Mouse (Mus musculus) CH12.LX (cell line): ENCODE measurements around the gene Mettl13. TPM values are rescaled to one million over a fixed set of nuclear protein-coding genes. Genes with fewer than 3 reads are reported as not detected.
A peak's percentile ranks its signal among the peaks of the same experiment; 100 is the strongest.

Source experiments
- DNase-seq: peaks from one replicate; pipeline ENCODE4 v3.0.0-alpha.2; 2013; ENCODE audit errors: extremely low read depth
- H3K27ac ChIP-seq: 2 replicates; pipeline ENCODE4 v1.5.1; 2012; ENCODE audit warnings: low read depth, mild to moderate bottlenecking, control low read depth, moderate library complexity; ENCODE audit not compliant: insufficient read depth
- H3K27me3 ChIP-seq: replicated peaks from 2 replicates; pipeline ENCODE3; 2012; ENCODE audit warnings: inconsistent platforms
- H3K36me3 ChIP-seq, 2 experiments: replicated peaks in 1 of 2; 2 replicates each; pipeline versions ENCODE3 to v1.6.1; 2012; ENCODE audit warnings: inconsistent platforms in 1 of 2, low read length in 1 of 2, mild to moderate bottlenecking in 1 of 2, mixed read lengths in 1 of 2, moderate library complexity in 1 of 2; ENCODE audit not compliant: control insufficient read depth in 1 of 2, insufficient read depth in 1 of 2
- H3K4me1 ChIP-seq, 2 experiments: 2 replicates each; pipeline ENCODE4 v1.6.1; 2012; ENCODE audit warnings: inconsistent platforms in 1 of 2, moderate library complexity in 1 of 2; ENCODE audit not compliant: insufficient read depth in 2 of 2, control insufficient read depth in 1 of 2
- H3K4me2 ChIP-seq: 2 replicates; pipeline ENCODE4 v1.6.1; 2012; ENCODE audit warnings: low read depth, mild to moderate bottlenecking, control low read depth; ENCODE audit not compliant: poor library complexity, insufficient read depth, severe bottlenecking
- H3K4me3 ChIP-seq, 3 experiments: fragments of 150-350 bp in 1 of 3; sonication (generic) in 1 of 3; replicated peaks in 1 of 3; 2 replicates each; pipeline versions ENCODE3 to v1.5.1; 2011 to 2012; ENCODE audit warnings: low read depth in 2 of 3, low read length in 2 of 3, mild to moderate bottlenecking in 2 of 3, moderate library complexity in 2 of 3, control low read depth in 1 of 3, improper control_type of control experiment in 1 of 3, inconsistent platforms in 1 of 3, mixed read lengths in 1 of 3; ENCODE audit not compliant: poor library complexity in 1 of 3
- H3K79me2 ChIP-seq: replicated peaks from 2 replicates; pipeline ENCODE4 v1.6.1; 2012; ENCODE audit warnings: mild to moderate bottlenecking, moderate library complexity; ENCODE audit not compliant: control insufficient read depth, poor library complexity, insufficient read depth, severe bottlenecking; ENCODE audit errors: extremely low read depth
- H3K9ac ChIP-seq: 2 replicates; pipeline ENCODE4 v1.6.1; 2012; ENCODE audit warnings: low read depth, mild to moderate bottlenecking, control low read depth, moderate library complexity; ENCODE audit not compliant: insufficient read depth
- H3K9me3 ChIP-seq: replicated peaks from 2 replicates; pipeline ENCODE3; 2012; ENCODE audit warnings: low read length, inconsistent platforms, mixed read lengths
- BHLHE40 ChIP-seq: IDR thresholded peaks from 2 replicates; pipeline ENCODE4 v1.6.1; 2011; ENCODE audit warnings: mild to moderate bottlenecking, low read depth, low read length, improper control_type of control experiment
- CHD1 ChIP-seq: IDR thresholded peaks from 2 replicates; pipeline ENCODE4 v1.6.1; 2012; ENCODE audit warnings: low read depth, low read length, improper control_type of control experiment, inconsistent platforms
- CHD2 ChIP-seq: IDR thresholded peaks from 2 replicates; pipeline ENCODE4 v1.6.1; 2011; ENCODE audit warnings: low read length, improper control_type of control experiment
- CTCF ChIP-seq, 2 experiments: IDR thresholded peaks in 1 of 2; conservative IDR thresholded peaks in 1 of 2; 2 replicates each; pipeline ENCODE4 v1.5.1; 2011 to 2012; ENCODE audit warnings: low read depth in 2 of 2, low read length in 2 of 2, improper control_type of control experiment in 1 of 2, inconsistent platforms in 1 of 2, mild to moderate bottlenecking in 1 of 2, moderate library complexity in 1 of 2
- ELF1 ChIP-seq: IDR thresholded peaks from 2 replicates; pipeline ENCODE4 v1.6.1; 2014; ENCODE audit warnings: low read depth, mild to moderate bottlenecking, inconsistent platforms, low read length, improper control_type of control experiment
- EP300 ChIP-seq: IDR thresholded peaks from 2 replicates; pipeline ENCODE4 v1.6.1; 2011; ENCODE audit warnings: low read length, improper control_type of control experiment
- ETS1 ChIP-seq: conservative IDR thresholded peaks from 2 replicates; pipeline ENCODE4 v1.6.1; 2012; ENCODE audit warnings: low read depth, mild to moderate bottlenecking, inconsistent platforms, low read length, improper control_type of control experiment, moderate library complexity
- GABPA ChIP-seq: IDR thresholded peaks from 2 replicates; pipeline ENCODE4 v1.6.1; 2012; ENCODE audit warnings: low read depth, low read length, improper control_type of control experiment, inconsistent platforms; ENCODE audit not compliant: insufficient replicate concordance
- HCFC1 ChIP-seq: IDR thresholded peaks from 2 replicates; pipeline ENCODE4 v1.6.1; 2012; ENCODE audit warnings: low read depth, mild to moderate bottlenecking, inconsistent platforms, low read length, improper control_type of control experiment
- IRF4 ChIP-seq: IDR thresholded peaks from 2 replicates; pipeline ENCODE4 v1.6.1; 2014; ENCODE audit warnings: low read depth, mild to moderate bottlenecking, inconsistent platforms, low read length, improper control_type of control experiment
- JUN ChIP-seq: IDR thresholded peaks from 2 replicates; pipeline ENCODE4 v1.6.1; 2011; ENCODE audit warnings: low read depth, mild to moderate bottlenecking, low read length, improper control_type of control experiment, moderate library complexity; ENCODE audit not compliant: insufficient read depth
- JUND ChIP-seq: conservative IDR thresholded peaks from 2 replicates; pipeline ENCODE4 v1.6.1; 2011; ENCODE audit warnings: low read depth, low read length, improper control_type of control experiment
- KAT2A ChIP-seq: IDR thresholded peaks from 2 replicates; pipeline ENCODE4 v1.6.1; 2012; ENCODE audit warnings: low read length, improper control_type of control experiment, inconsistent platforms; ENCODE audit not compliant: insufficient replicate concordance
- MAFK ChIP-seq: IDR thresholded peaks from 2 replicates; pipeline ENCODE4 v1.6.1; 2011; ENCODE audit warnings: low read length, improper control_type of control experiment; ENCODE audit not compliant: insufficient replicate concordance
- MAX ChIP-seq: IDR thresholded peaks from 2 replicates; pipeline ENCODE4 v1.6.1; 2011; ENCODE audit warnings: low read length, improper control_type of control experiment
- MEF2A ChIP-seq: IDR thresholded peaks from 2 replicates; pipeline ENCODE4 v1.6.1; 2014; ENCODE audit warnings: low read depth, mild to moderate bottlenecking, inconsistent platforms, low read length, improper control_type of control experiment, borderline replicate concordance
- MXI1 ChIP-seq: IDR thresholded peaks from 2 replicates; pipeline ENCODE4 v1.6.1; 2011; ENCODE audit warnings: mild to moderate bottlenecking, low read depth, low read length, improper control_type of control experiment
- MYC ChIP-seq: IDR thresholded peaks from 2 replicates; pipeline ENCODE4 v1.6.1; 2011; ENCODE audit warnings: low read depth, mild to moderate bottlenecking, improper control_type of control experiment, low read length
- NELFE ChIP-seq: IDR thresholded peaks from 2 replicates; pipeline ENCODE4 v1.6.1; 2011; ENCODE audit warnings: low read depth, low read length, improper control_type of control experiment
- NRF1 ChIP-seq: IDR thresholded peaks from 2 replicates; pipeline ENCODE4 v1.6.1; 2014; ENCODE audit warnings: low read depth, mild to moderate bottlenecking, inconsistent platforms, low read length, improper control_type of control experiment, moderate library complexity
- POLR2A ChIP-seq: IDR thresholded peaks from 2 replicates; pipeline ENCODE4 v1.6.1; 2011; ENCODE audit warnings: low read depth, mild to moderate bottlenecking, improper control_type of control experiment, low read length
- POLR2AphosphoS2 ChIP-seq: IDR thresholded peaks from 2 replicates; pipeline ENCODE4 v1.6.1; 2011; ENCODE audit warnings: low read depth, low read length, improper control_type of control experiment
- RAD21 ChIP-seq: IDR thresholded peaks from 2 replicates; pipeline ENCODE4 v1.6.1; 2011; ENCODE audit warnings: low read depth, mild to moderate bottlenecking, low read length, improper control_type of control experiment, moderate library complexity
- RCOR1 ChIP-seq: conservative IDR thresholded peaks from 2 replicates; pipeline ENCODE4 v1.6.1; 2012; ENCODE audit warnings: low read depth, mild to moderate bottlenecking, inconsistent platforms, low read length, improper control_type of control experiment
- SIN3A ChIP-seq: IDR thresholded peaks from 2 replicates; pipeline ENCODE4 v1.6.1; 2012; ENCODE audit warnings: low read length, improper control_type of control experiment, inconsistent platforms
- SMC3 ChIP-seq: IDR thresholded peaks from 2 replicates; pipeline ENCODE4 v1.6.1; 2011; ENCODE audit warnings: low read depth, low read length, improper control_type of control experiment
- TBP ChIP-seq: conservative IDR thresholded peaks from 2 replicates; pipeline ENCODE4 v1.6.1; 2011; ENCODE audit warnings: low read depth, low read length, improper control_type of control experiment
- TCF12 ChIP-seq: IDR thresholded peaks from 2 replicates; pipeline ENCODE4 v1.6.1; 2014; ENCODE audit warnings: low read depth, mild to moderate bottlenecking, inconsistent platforms, low read length, improper control_type of control experiment
- UBTF ChIP-seq: IDR thresholded peaks from 2 replicates; pipeline ENCODE4 v1.6.1; 2012; ENCODE audit warnings: low read depth, mild to moderate bottlenecking, inconsistent platforms, low read length, improper control_type of control experiment, moderate library complexity
- USF1 ChIP-seq: IDR thresholded peaks from 2 replicates; pipeline ENCODE4 v1.6.1; 2014; ENCODE audit warnings: low read depth, mild to moderate bottlenecking, inconsistent platforms, low read length, improper control_type of control experiment
- USF2 ChIP-seq: conservative IDR thresholded peaks from 2 replicates; pipeline ENCODE4 v1.6.1; 2011; ENCODE audit warnings: low read depth, low read length, improper control_type of control experiment
- ZC3H11A ChIP-seq: IDR thresholded peaks from 2 replicates; pipeline ENCODE4 v1.6.1; 2012; ENCODE audit warnings: low read depth, mild to moderate bottlenecking, inconsistent platforms, low read length, improper control_type of control experiment
- ZKSCAN1 ChIP-seq: IDR thresholded peaks from 2 replicates; pipeline ENCODE4 v1.6.1; 2012; ENCODE audit warnings: low read depth, inconsistent platforms, low read length, improper control_type of control experiment, borderline replicate concordance
- ZMIZ1 ChIP-seq: IDR thresholded peaks from 2 replicates; pipeline ENCODE4 v1.6.1; 2012; ENCODE audit warnings: low read depth, mild to moderate bottlenecking, inconsistent platforms, low read length, improper control_type of control experiment
- dilution Hi-C: fragments of 300-500 bp; cut with MboI; formaldehyde crosslinking; loops from 2 replicates; pipeline ENCODE4 v1.14.3; 2020; ENCODE audit warnings: low sequenced_read_pairs; ENCODE audit not compliant: extremely low pct_unique_long_range_greater_than_20kb, extremely low pct_ligation_motif_present
- in situ Hi-C: fragments of 300-500 bp; cut with MboI; formaldehyde crosslinking; loops from 3 replicates; pipeline ENCODE4 v1.14.3; 2019; ENCODE audit warnings: low sequenced_read_pairs, low pct_ligation_motif_present, low pct_unique_long_range_greater_than_20kb, mixed read lengths
- polyA plus RNA-seq: library from polyadenylated mRNA; unstranded; fragments of >175 nt; gene quantifications from 2 replicates; pipeline ENCODE4 v1.2.1, GENCODE M21; 2012; ENCODE audit warnings: low read depth; ENCODE audit not compliant: insufficient read length
- total RNA-seq, 2 experiments: library from RNA; depleted of rRNA; stranded (reverse); fragments of 300-350 nt in 1 of 2; fragments of >200 nt in 1 of 2; gene quantifications; 2 replicates each; pipeline ENCODE4 v1.2.3; 2012 to 2014

Mettl13 gene
- total and polyA plus RNA-seq, 3 experiments: 22.8 to 58.5 (median 23.8) TPM

DNA sequence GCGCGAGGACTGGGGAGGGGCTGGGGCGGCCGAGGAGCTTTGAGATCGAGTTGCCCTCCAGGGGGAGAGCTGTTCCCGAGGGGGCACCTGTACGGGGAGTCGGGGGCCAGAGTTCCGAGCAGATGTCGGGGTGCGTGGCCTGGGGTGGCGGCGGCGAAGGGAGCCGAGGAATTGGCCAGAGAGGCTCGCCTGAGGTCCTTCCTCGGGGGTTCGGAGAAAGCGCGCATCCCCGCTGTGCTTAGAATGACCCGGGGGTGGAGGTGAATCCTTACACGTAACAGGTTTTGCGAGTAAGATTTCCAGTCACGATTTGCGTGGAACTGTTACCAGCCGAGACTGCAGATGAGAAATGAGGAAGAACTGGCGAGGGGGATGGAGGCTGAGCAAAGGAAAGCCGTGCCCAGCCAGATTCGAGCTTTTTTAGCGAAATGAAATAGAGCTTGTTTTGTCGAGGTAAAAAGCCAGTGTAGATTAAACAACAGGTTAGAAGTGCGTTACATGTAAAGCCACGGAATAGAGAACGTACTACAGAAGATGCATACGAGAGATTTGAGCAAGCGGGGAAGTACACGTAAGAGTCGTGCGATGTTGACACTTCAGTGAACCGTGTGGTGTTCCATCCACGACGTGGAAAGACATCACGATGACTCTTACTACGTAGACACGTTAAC lies 22.7 kb upstream of the Mettl13 start (continued):
- TF ChIP-seq EP300: no peak
- no peak for TF ChIP-seq UBTF
- no peak for TF ChIP-seq MAFK
- TF ChIP-seq ZKSCAN1: no peak
- no peak for TF ChIP-seq CHD1
- peak; percentile 57; the same call in 1 of the 2 replicates for TF ChIP-seq MYC
- TF ChIP-seq RAD21: no peak
- TF ChIP-seq SIN3A: peak; percentile 68
- TF ChIP-seq, all 38 proteins: peak for 11

DNA sequence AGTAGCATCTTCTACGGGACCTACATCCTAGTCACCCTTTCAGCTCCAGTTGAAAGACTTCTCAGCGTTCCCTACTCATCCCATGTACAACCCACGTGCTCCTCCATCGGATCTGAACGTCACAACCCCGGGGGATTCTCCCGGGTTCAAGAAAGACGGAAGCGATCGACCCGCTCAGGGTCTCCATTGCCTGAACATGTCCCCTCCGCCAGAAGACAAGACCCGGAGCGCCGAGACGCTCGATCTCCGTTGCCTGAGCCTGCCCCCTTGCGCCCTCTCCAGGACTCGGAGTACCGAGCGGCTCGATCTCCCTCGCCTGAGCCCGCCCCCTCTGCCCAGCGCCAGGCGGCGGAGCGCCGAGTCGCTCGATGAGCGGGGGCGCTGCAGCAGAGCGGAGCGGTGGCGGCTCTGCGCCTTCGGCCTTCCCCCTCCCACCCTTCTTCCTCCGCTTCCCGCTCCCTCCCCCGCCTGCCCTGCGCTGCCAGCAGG lies 22.0 kb upstream of the Mettl13 start, which contains the start of gene Vamp4:
TSS of gene Vamp4 (plus strand) at position 256 of the 489 bp plus-strand sequence.
- Histone ChIP-seq H3K79me2 (peaks cover 30% of the 10 kb centered on the region), H3K4me2 (peak within 1 kb of the TSS; percentile 86), H3K4me1 (peaks cover 10 to 39% of the 10 kb centered on the region in 2 experiments), H3K9me3 (peaks cover 11% of the 10 kb centered on the region), H3K4me3 (peak within 1 kb of the TSS; percentile 87 to 98 (median 93)), H3K27ac (peak within 1 kb of the TSS; percentile 67), H3K36me3 (peaks cover 12 to 19% of the 10 kb centered on the region in 2 experiments), H3K9ac (peak within 1 kb of the TSS; percentile 97), H3K27me3 (no peaks in the 10 kb centered on the region)
- dilution Hi-C loops (no loop called here), in situ Hi-C loops (no loop called here)
- peak; percentile 96 for DNase-seq
- TF ChIP-seq USF1: no peak; the same call in 1 of the 2 replicates
- peak; percentile 91 for TF ChIP-seq MAX
- peak; percentile 64; the same call in 1 of the 2 replicates for TF ChIP-seq TBP
- TF ChIP-seq CTCF (conservative IDR thresholded peaks at IDR 0.05 in 1 of 2, IDR thresholded peaks at IDR 0.05 in 1 of 2; ENCODE audit: low read depth in 2 of 2, low read length in 2 of 2): peak in 1 of 2 experiments; percentile 39; a peak in 2 of 4 replicates
- TF ChIP-seq ZKSCAN1: no peak
- TF ChIP-seq CHD2: peak; percentile 44
- TF ChIP-seq MAFK: no peak
- peak; percentile 73; the same call in 1 of the 2 replicates for TF ChIP-seq RCOR1
- peak; percentile 77 for TF ChIP-seq MEF2A
- no peak for TF ChIP-seq JUN
- TF ChIP-seq IRF4: peak; percentile 78
- no peak for TF ChIP-seq CHD1
- TF ChIP-seq NRF1: peak; percentile 67
- peak; percentile 94 for TF ChIP-seq SIN3A
- TF ChIP-seq SMC3: no peak
- 0 out of 2 replicates have a peak, but pooled peaks have one; percentile 29 for TF ChIP-seq EP300
- peak; percentile 5; the same call in 1 of the 2 replicates for TF ChIP-seq GABPA
- TF ChIP-seq HCFC1: peak; percentile 88
- TF ChIP-seq BHLHE40: 0 out of 2 replicates have a peak, but pooled peaks have one; percentile 17
- peak; percentile 67; the same call in 1 of the 2 replicates for TF ChIP-seq UBTF
- no peak for TF ChIP-seq ZC3H11A
- peak; percentile 92 for TF ChIP-seq ZMIZ1
- peak; percentile 77 for TF ChIP-seq TCF12
- TF ChIP-seq NELFE: peak; percentile 82
- TF ChIP-seq ELF1: peak; percentile 91
- peak; percentile 31; the same call in 1 of the 2 replicates for TF ChIP-seq ETS1
- TF ChIP-seq POLR2A: peak; percentile 91
- peak; percentile 18; the same call in 1 of the 2 replicates for TF ChIP-seq USF2
- TF ChIP-seq MXI1: peak; percentile 90
- TF ChIP-seq POLR2AphosphoS2: no peak; the same call in 1 of the 2 replicates
- TF ChIP-seq JUND: no peak
- peak; percentile 52; the same call in 1 of the 2 replicates for TF ChIP-seq KAT2A
